Mouse (Mus musculus) forebrain, embryonic 16.5 days (tissue): Measurements from ENCODE around the gene Gm765. TPM values are rescaled to one million over a fixed set of nuclear protein-coding genes. Genes with fewer than 3 reads are reported as not detected.
A peak's percentile ranks its signal among the peaks of the same experiment; 100 is the strongest.

Experiments
- ATAC-seq: fragments of 200-750 bp; cut with Nextera tagmentation; 2 replicates; pipeline ENCODE4 v1.8.0; 2017; ENCODE audit warnings: mild to moderate bottlenecking, moderate library complexity
- H3K27ac ChIP-seq: fragments of 300-500 bp; sonication (generic); 2 replicates; pipeline ENCODE4 v1.5.1; 2014; ENCODE audit warnings: low read length, control low read depth
- H3K27me3 ChIP-seq: fragments of 300-500 bp; sonication (generic); replicated peaks from 2 replicates; pipeline ENCODE4 v1.6.1; 2014; ENCODE audit warnings: low read length; ENCODE audit not compliant: control insufficient read depth, insufficient read depth
- H3K36me3 ChIP-seq: fragments of 300-500 bp; sonication (generic); 2 replicates; pipeline ENCODE4 v1.6.1; 2014; ENCODE audit not compliant: control insufficient read depth, insufficient read depth
- H3K4me1 ChIP-seq: fragments of 300-500 bp; sonication (generic); replicated peaks from 2 replicates; pipeline ENCODE4 v1.6.1; 2014; ENCODE audit warnings: low read length; ENCODE audit not compliant: control insufficient read depth, insufficient read depth
- H3K4me2 ChIP-seq: fragments of 300-500 bp; sonication (generic); 2 replicates; pipeline ENCODE4 v1.6.1; 2014; ENCODE audit warnings: mild to moderate bottlenecking, low read length, control low read depth
- H3K4me3 ChIP-seq: fragments of 300-500 bp; sonication (generic); replicated peaks from 2 replicates; pipeline ENCODE4 v1.5.1; 2014; ENCODE audit warnings: mild to moderate bottlenecking, low read length, control low read depth
- H3K9ac ChIP-seq: fragments of 300-500 bp; sonication (generic); replicated peaks from 2 replicates; pipeline ENCODE4 v1.6.1; 2014; ENCODE audit warnings: low read depth, low read length, control low read depth
- H3K9me3 ChIP-seq: fragments of 300-500 bp; sonication (generic); 2 replicates; pipeline ENCODE4 v1.6.1; 2016; ENCODE audit warnings: low read length; ENCODE audit not compliant: control insufficient read depth
- WGBS: fragments of 180-500 bp; shearing (Covaris S2); extraction: QIAGEN DNeasy Blood & Tissue Kit; methylation state at CpG from one replicate; pipeline ENCODE4 v1.1.7; 2014; 5-methylcytosine and 5-hydroxymethylcytosine counted together
- polyA plus RNA-seq: library from polyadenylated mRNA; unstranded; fragments of >200 nt; fragmentation: Nextera tagmentation; extraction: Ambion mirVana; gene quantifications from 2 replicates; pipeline ENCODE4 v1.2.1, GENCODE M21; 2015

Gene Gm765
- polyA plus RNA-seq, 1 experiment from 2014 or later: not detected

- H3K4me3 ChIP-seq: no peak overlapping the region
- H3K4me2 ChIP-seq: no peak overlapping the region
- WGBS: 80% methylated on average over 7 of the region's 7 CpGs
- no peak overlapping the region for H3K9ac ChIP-seq
- H3K36me3 ChIP-seq: no peaks in the 10 kb centered on the region
- no peak for ATAC-seq
- no peak overlapping the region for H3K27ac ChIP-seq
- no peaks in the 10 kb centered on the region for H3K9me3 ChIP-seq
- no peaks in the 10 kb centered on the region for H3K27me3 ChIP-seq
- no peaks in the 10 kb centered on the region for H3K4me1 ChIP-seq
Observed at GRCm38 (mm10) chr6:98307159-98307558, 35.4 kb downstream of the Gm765 start.

GRCm38 (mm10) chr6:98292064-98292463 is 50.5 kb downstream of the Gm765 start:
- H3K4me3 ChIP-seq: no peak overlapping the region
- no peaks in the 10 kb centered on the region for H3K9me3 ChIP-seq
- no peak overlapping the region for H3K9ac ChIP-seq
- H3K36me3 ChIP-seq: no peaks in the 10 kb centered on the region
- H3K4me1 ChIP-seq: no peaks in the 10 kb centered on the region; the same call in none of the 2 replicates
- no peak overlapping the region for H3K4me2 ChIP-seq
- 88% methylated on average over 5 of the region's 5 CpGs for WGBS
- no peak overlapping the region for H3K27ac ChIP-seq
- no peak for ATAC-seq
- H3K27me3 ChIP-seq: no peaks in the 10 kb centered on the region

GRCm38 (mm10) chr6:98288316-98288715 is 54.2 kb downstream of the Gm765 start:
- Histone ChIP-seq H3K9me3 (no peaks in the 10 kb centered on the region), H3K27me3 (no peaks in the 10 kb centered on the region), H3K27ac (no peak overlapping the region), H3K4me3 (no peak overlapping the region), H3K36me3 (no peaks in the 10 kb centered on the region), H3K4me1 (no peaks in the 10 kb centered on the region; the same call in none of the 2 replicates), H3K9ac (no peak overlapping the region), H3K4me2 (no peak overlapping the region)
- ATAC-seq: peak; percentile 50; the same call in 1 of the 2 replicates
- WGBS: 25% methylated on average over 3 of the region's 3 CpGs

GRCm38 (mm10) chr6:98287521-98287920 is 55.0 kb downstream of the Gm765 start:
- WGBS: 30% methylated on average over 6 of the region's 6 CpGs
- Histone ChIP-seq H3K27ac (no peak overlapping the region; the same call in 1 of the 2 replicates), H3K4me1 (no peaks in the 10 kb centered on the region; the same call in none of the 2 replicates), H3K36me3 (no peaks in the 10 kb centered on the region), H3K27me3 (no peaks in the 10 kb centered on the region), H3K9ac (no peak overlapping the region), H3K4me3 (no peak overlapping the region), H3K9me3 (no peaks in the 10 kb centered on the region), H3K4me2 (no peak overlapping the region)
- no peak for ATAC-seq

- no peak overlapping the region for H3K4me2 ChIP-seq
- H3K4me3 ChIP-seq: no peak overlapping the region
- H3K27ac ChIP-seq: no peak overlapping the region
- H3K36me3 ChIP-seq: no peaks in the 10 kb centered on the region
- H3K9me3 ChIP-seq: no peaks in the 10 kb centered on the region
- H3K4me1 ChIP-seq: no peaks in the 10 kb centered on the region; the same call in none of the 2 replicates
- ATAC-seq: no peak
- no peaks in the 10 kb centered on the region for H3K27me3 ChIP-seq
- no peak overlapping the region for H3K9ac ChIP-seq
- WGBS: 71% methylated on average over 2 of the region's 2 CpGs
Observed at GRCm38 (mm10) chr6:98285190-98285589, 57.4 kb downstream of the Gm765 start.

GRCm38 (mm10) chr6:98282791-98283190 is 59.8 kb downstream of the Gm765 start:
- H3K9ac ChIP-seq: no peak overlapping the region
- WGBS: 57% methylated on average over 4 of the region's 4 CpGs
- no peaks in the 10 kb centered on the region for H3K27me3 ChIP-seq
- H3K27ac ChIP-seq: no peak overlapping the region
- H3K4me2 ChIP-seq: no peak overlapping the region
- H3K9me3 ChIP-seq: no peaks in the 10 kb centered on the region
- H3K4me3 ChIP-seq: no peak overlapping the region
- no peaks in the 10 kb centered on the region; the same call in none of the 2 replicates for H3K4me1 ChIP-seq
- no peak for ATAC-seq
- no peaks in the 10 kb centered on the region for H3K36me3 ChIP-seq

GRCm38 (mm10) chr6:98271553-98271952 is 71.0 kb downstream of the Gm765 start:
- H3K4me1 ChIP-seq: no peaks in the 10 kb centered on the region
- no peak overlapping the region for H3K4me2 ChIP-seq
- no peak for ATAC-seq
- no peaks in the 10 kb centered on the region for H3K36me3 ChIP-seq
- H3K9ac ChIP-seq: no peak overlapping the region
- WGBS: 90% methylated on average over 1 of the region's 1 CpGs
- no peak overlapping the region for H3K4me3 ChIP-seq
- H3K27ac ChIP-seq: no peak overlapping the region
- no peaks in the 10 kb centered on the region for H3K27me3 ChIP-seq
- H3K9me3 ChIP-seq: no peaks in the 10 kb centered on the region

GRCm38 (mm10) chr6:98262961-98263360 is 79.6 kb downstream of the Gm765 start:
- H3K4me1 ChIP-seq: no peaks in the 10 kb centered on the region
- no peak for ATAC-seq
- H3K9me3 ChIP-seq: peaks cover 9% of the 10 kb centered on the region
- 61% methylated on average over 2 of the region's 2 CpGs for WGBS
- H3K4me2 ChIP-seq: no peak overlapping the region
- no peak overlapping the region for H3K4me3 ChIP-seq
- no peak overlapping the region for H3K9ac ChIP-seq
- H3K27ac ChIP-seq: no peak overlapping the region
- H3K36me3 ChIP-seq: no peaks in the 10 kb centered on the region
- no peaks in the 10 kb centered on the region for H3K27me3 ChIP-seq

- Histone ChIP-seq H3K27ac (no peak overlapping the region), H3K4me1 (no peaks in the 10 kb centered on the region), H3K9ac (no peak overlapping the region), H3K9me3 (peaks cover 9% of the 10 kb centered on the region), H3K27me3 (no peaks in the 10 kb centered on the region), H3K4me3 (no peak overlapping the region), H3K4me2 (no peak overlapping the region), H3K36me3 (no peaks in the 10 kb centered on the region)
- 63% methylated on average over 2 of the region's 2 CpGs for WGBS
- ATAC-seq: no peak
Observed at GRCm38 (mm10) chr6:98259016-98259415, 83.5 kb downstream of the Gm765 start.

- Histone ChIP-seq H3K36me3 (no peaks in the 10 kb centered on the region), H3K4me1 (peaks cover 8% of the 10 kb centered on the region; the same call in 1 of the 2 replicates), H3K9me3 (no peaks in the 10 kb centered on the region), H3K4me2 (no peak overlapping the region), H3K27me3 (no peaks in the 10 kb centered on the region), H3K27ac (no peak overlapping the region), H3K4me3 (no peak overlapping the region), H3K9ac (no peak overlapping the region)
- 0 out of 2 replicates have a peak, but pooled peaks have one; percentile 40 for ATAC-seq
- WGBS: 71% methylated on average over 2 of the region's 2 CpGs
Observed at GRCm38 (mm10) chr6:98246449-98246848, 96.1 kb downstream of the Gm765 start.
